ENCODE assay signal across 9 mouse cellular contexts in genomic region chr11:32435410-32436060, GRCm38 (mm10). TPM values are rescaled to one million over a fixed set of nuclear protein-coding genes. Genes with fewer than 3 reads are reported as not detected.
DNase-seq lines count a peak whose midpoint lies in the region; ATAC-seq lines count a peak whose summit lies in the region.
"Had no signal": no experiment of that assay in that cellular context is flagged by ENCODE, and none has a peak within 500 bp of the region (broad histone marks: within the 10 kb centered on the region; RNA-seq: fewer than 3 reads in every experiment).

No protein-coding gene starts in this region.

- H3K4me2 ChIP-seq in heart, embryonic 13.5 days, result no peak overlapping the region
- H3K4me2 ChIP-seq in forebrain, embryonic 15.5 days (replicated peaks), result no peak overlapping the region

- H3K27me3 ChIP-seq in heart, embryonic 13.5 days (replicated peaks), result no peaks in the 10 kb centered on the region
- no peaks in the 10 kb centered on the region for H3K27me3 ChIP-seq in forebrain, embryonic 15.5 days

- H3K9ac ChIP-seq in heart, embryonic 13.5 days, result peak overlapping the region; percentile 12; the same call in 1 of the 2 replicates
- H3K9ac ChIP-seq in forebrain, embryonic 15.5 days (replicated peaks), result no peak overlapping the region

- H3K36me3 ChIP-seq in heart, embryonic 13.5 days, result no peaks in the 10 kb centered on the region
- H3K36me3 ChIP-seq in forebrain, embryonic 15.5 days, result no peaks in the 10 kb centered on the region

- H3K27ac ChIP-seq in heart, embryonic 13.5 days (replicated peaks), result peak overlapping the region; percentile 81
- no peak overlapping the region for H3K27ac ChIP-seq in forebrain, embryonic 15.5 days (replicated peaks)

- H3K9me3 ChIP-seq in heart, embryonic 13.5 days, result no peaks in the 10 kb centered on the region
- no peaks in the 10 kb centered on the region for H3K9me3 ChIP-seq in forebrain, embryonic 15.5 days

- H3K4me3 ChIP-seq in heart, embryonic 13.5 days, result no peak overlapping the region
- H3K4me3 ChIP-seq in forebrain, embryonic 15.5 days, result no peak overlapping the region
- H3K4me3 ChIP-seq: megakaryocyte, embryonic 14.5 days had no signal

- H3K4me1 ChIP-seq in heart, embryonic 13.5 days, result peaks cover 18% of the 10 kb centered on the region
- H3K4me1 ChIP-seq in forebrain, embryonic 15.5 days, result no peaks in the 10 kb centered on the region; the same call in 1 of the 2 replicates
- H3K4me1 ChIP-seq: megakaryocyte, embryonic 14.5 days had no signal

- peak; percentile 32 for DNase-seq in CD4-positive, CD25-positive, alpha-beta regulatory T cell, adult 2 months (ENCODE audit: low read depth, low spot score)
- peak; percentile 42 for DNase-seq in embryo, embryonic 10.5 days (ENCODE audit: low spot score)
- peak; percentile 62 to 73 for DNase-seq in kidney, postnatal 4 days
- DNase-seq in skeletal muscle tissue, adult 2 months (ENCODE audit: low read depth, low spot score), result peak; percentile 70
- DNase-seq in frontal cortex, postnatal 36 days (ENCODE audit: low spot score in 2 of 2), result no peak
- no peak for DNase-seq in layer of hippocampus, postnatal 10 days (ENCODE audit: low spot score in 2 of 2)

- ATAC-seq in heart, embryonic 13.5 days (ENCODE audit: extremely low read depth, insufficient number of reproducible peaks, low FRiP score, low TSS enrichment), result peak; percentile 67; the same call in 1 of the 2 replicates
- ATAC-seq in forebrain, embryonic 15.5 days (replicated peaks), result no peak

- 45% methylated on average over 6 of the region's 6 CpGs for WGBS in heart, embryonic 13.5 days
- 76% methylated on average over 6 of the region's 6 CpGs for WGBS in forebrain, embryonic 15.5 days

RNA-seq across cellular contexts. Expression of gene Ubtd2, which starts 19.6 kb away (rescaled TPM):
- 26.5 and 26.8 TPM in 2 replicates for polyA plus RNA-seq in heart, embryonic 13.5 days (2015; fragmentation: Nextera tagmentation; extraction: Ambion mirVana)
- polyA plus RNA-seq in forebrain, embryonic 15.5 days (2015; fragmentation: Nextera tagmentation; extraction: Ambion mirVana), result 65.0 and 65.5 TPM in 2 replicates
- 10 to 100 TPM; 45.3 to 45.5 TPM for total RNA-seq in layer of hippocampus, postnatal 10 days (2021)

Comparison
In these comparisons a context has a peak if more than half of its experiments do, and no peak if none do; other contexts are left out.
1. DNase-seq: peak in CD4-positive, CD25-positive, alpha-beta regulatory T cell, adult 2 months (single experiment), embryo, embryonic 10.5 days (single experiment), kidney, postnatal 4 days (2 of 2) and skeletal muscle tissue, adult 2 months (single experiment); none in frontal cortex, postnatal 36 days (0 of 2) and layer of hippocampus, postnatal 10 days (0 of 2).